ENCODE assay signal across 8 mouse cellular contexts in the genomic region with DNA sequence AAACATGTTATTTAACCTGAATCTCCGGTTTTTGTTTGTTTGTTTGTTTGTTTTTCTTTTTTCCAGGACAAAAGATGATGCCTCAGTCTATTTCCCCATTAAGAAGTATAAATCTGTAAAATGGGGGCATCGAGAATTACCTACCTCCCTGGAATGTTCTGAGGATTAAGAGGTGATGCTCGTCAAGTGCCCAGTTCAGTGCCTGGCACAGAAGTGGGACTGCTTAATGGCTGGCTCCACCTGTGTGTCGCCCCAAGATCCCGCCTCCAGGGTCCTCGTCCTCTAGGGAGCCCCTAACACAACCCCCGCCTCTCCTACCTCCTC. TPM values are rescaled to one million over a fixed set of nuclear protein-coding genes. Genes with fewer than 3 reads are reported as not detected.
DNase-seq lines count a peak whose midpoint lies in the region; ATAC-seq and TF ChIP-seq lines count a peak whose summit lies in the region.

No protein-coding gene starts in this region.

- ATAC-seq in kidney, embryonic 15.5 days (replicated peaks; ENCODE audit: low FRiP score): no peak
- ATAC-seq in hindbrain, embryonic 16.5 days: no peak
- ATAC-seq in midbrain, embryonic 14.5 days (ENCODE audit: low FRiP score, low TSS enrichment): no peak

- DNase-seq in kidney, postnatal 10 days: no peak
- no peak for DNase-seq in midbrain, embryonic 14.5 days
- DNase-seq in thymus, postnatal 10 days (ENCODE audit: low spot score in 2 of 2): no peak
- DNase-seq in MN1 (ENCODE audit: low spot score): no peak
- DNase-seq in right cerebral cortex, postnatal 14 days: no peak

- H3K4me3 ChIP-seq in kidney, embryonic 15.5 days (replicated peaks): peak overlapping the region; percentile 99
- H3K4me3 ChIP-seq in cortical plate, adult 2 months (ENCODE audit: insufficient read depth, low read length): peak overlapping the region; percentile 84
- H3K4me3 ChIP-seq in hindbrain, embryonic 16.5 days (ENCODE audit: low read length): peak overlapping the region; percentile 87
- peak overlapping the region; percentile 95 for H3K4me3 ChIP-seq in midbrain, embryonic 14.5 days (replicated peaks; ENCODE audit: low read depth, low read length)

- H3K27me3 ChIP-seq in kidney, embryonic 15.5 days: no peaks in the 10 kb centered on the region
- no peaks in the 10 kb centered on the region for H3K27me3 ChIP-seq in hindbrain, embryonic 16.5 days (replicated peaks; ENCODE audit: control insufficient read depth, insufficient read depth, low read length)
- H3K27me3 ChIP-seq in midbrain, embryonic 14.5 days (ENCODE audit: control insufficient read depth, insufficient read depth, low read length): no peaks in the 10 kb centered on the region

- peaks cover 25% of the 10 kb centered on the region for H3K4me1 ChIP-seq in kidney, embryonic 15.5 days
- peaks cover 6% of the 10 kb centered on the region for H3K4me1 ChIP-seq in cortical plate, adult 2 months (ENCODE audit: control insufficient read depth, insufficient read depth, low read length)
- H3K4me1 ChIP-seq in hindbrain, embryonic 16.5 days (ENCODE audit: control insufficient read depth, insufficient read depth, low read depth, low read length): peaks cover 18% of the 10 kb centered on the region
- H3K4me1 ChIP-seq in midbrain, embryonic 14.5 days (ENCODE audit: control insufficient read depth, insufficient read depth, low read length): peaks cover 14% of the 10 kb centered on the region

- H3K9me3 ChIP-seq in kidney, embryonic 15.5 days (replicated peaks): no peaks in the 10 kb centered on the region
- no peaks in the 10 kb centered on the region for H3K9me3 ChIP-seq in hindbrain, embryonic 16.5 days (ENCODE audit: control insufficient read depth, low read length)
- no peaks in the 10 kb centered on the region for H3K9me3 ChIP-seq in midbrain, embryonic 14.5 days (ENCODE audit: control insufficient read depth, low read length)

- peak overlapping the region; percentile 99 for H3K27ac ChIP-seq in kidney, embryonic 15.5 days
- H3K27ac ChIP-seq in cortical plate, adult 2 months (ENCODE audit: insufficient read depth, low read length): peak overlapping the region; percentile 86
- peak overlapping the region; percentile 96 for H3K27ac ChIP-seq in hindbrain, embryonic 16.5 days (ENCODE audit: low read depth, low read length)
- H3K27ac ChIP-seq in midbrain, embryonic 14.5 days (replicated peaks; ENCODE audit: low read depth, low read length): peak overlapping the region; percentile 96

- H3K36me3 ChIP-seq in kidney, embryonic 15.5 days: peaks cover 60% of the 10 kb centered on the region
- H3K36me3 ChIP-seq in hindbrain, embryonic 16.5 days (ENCODE audit: control insufficient read depth, insufficient read depth, low read length): peaks cover 33% of the 10 kb centered on the region
- peaks cover 56% of the 10 kb centered on the region for H3K36me3 ChIP-seq in midbrain, embryonic 14.5 days (ENCODE audit: control insufficient read depth, insufficient read depth, low read length)

- 7% methylated on average over 7 of the region's 7 CpGs for WGBS in kidney, embryonic 15.5 days
- WGBS in hindbrain, embryonic 16.5 days: 9% methylated on average over 7 of the region's 7 CpGs
- 12% methylated on average over 7 of the region's 7 CpGs for WGBS in midbrain, embryonic 14.5 days

- H3K9ac ChIP-seq in kidney, embryonic 15.5 days: peak overlapping the region; percentile 98
- H3K9ac ChIP-seq in hindbrain, embryonic 16.5 days (ENCODE audit: low read depth, low read length): peak overlapping the region; percentile 90
- H3K9ac ChIP-seq in midbrain, embryonic 14.5 days (replicated peaks; ENCODE audit: low read length): peak overlapping the region; percentile 73

- peak overlapping the region; percentile 87 for H3K4me2 ChIP-seq in kidney, embryonic 15.5 days
- peak overlapping the region; percentile 88 for H3K4me2 ChIP-seq in hindbrain, embryonic 16.5 days (ENCODE audit: low read length)
- peak overlapping the region; percentile 96 for H3K4me2 ChIP-seq in midbrain, embryonic 14.5 days (ENCODE audit: low read length)

- no peak for TF ChIP-seq POLR2A in cortical plate, adult 2 months (IDR thresholded peaks at IDR 0.05; ENCODE audit: extremely low read depth, insufficient read depth, low read length)

- TF ChIP-seq CTCF in cortical plate, adult 2 months (IDR thresholded peaks at IDR 0.05; ENCODE audit: extremely low read depth, insufficient read depth, low read length): no peak

RNA-seq across cellular contexts. Expression of a gene that starts 0.5 kb away (rescaled TPM):
- polyA plus RNA-seq in kidney, embryonic 15.5 days (2015; fragmentation: Nextera tagmentation; extraction: Ambion mirVana): 56.7 and 62.1 TPM in 2 replicates
- 57.1 and 57.3 TPM in 2 replicates for polyA plus RNA-seq in cortical plate, adult 2 months (2012; rRNA removed)
- 68.3 and 71.1 TPM in 2 replicates for polyA plus RNA-seq in hindbrain, embryonic 16.5 days (2015; fragmentation: Nextera tagmentation; extraction: Ambion mirVana)
- 72.2 and 81.9 TPM in 2 replicates for polyA plus RNA-seq in midbrain, embryonic 14.5 days (2014; fragmentation: Nextera tagmentation; extraction: Ambion mirVana)

RNA-seq across cellular contexts. Expression of a gene that starts 0.8 kb away (rescaled TPM):
- 403 and 405 TPM in 2 replicates for polyA plus RNA-seq in kidney, embryonic 15.5 days (2015; fragmentation: Nextera tagmentation; extraction: Ambion mirVana)
- 156 and 177 TPM in 2 replicates for polyA plus RNA-seq in cortical plate, adult 2 months (2012; rRNA removed)
- polyA plus RNA-seq in hindbrain, embryonic 16.5 days (2015; fragmentation: Nextera tagmentation; extraction: Ambion mirVana): 440 and 455 TPM in 2 replicates
- polyA plus RNA-seq in midbrain, embryonic 14.5 days (2014; fragmentation: Nextera tagmentation; extraction: Ambion mirVana): 234 and 394 TPM in 2 replicates

RNA-seq across cellular contexts. Expression of a gene that starts 11.9 kb away (rescaled TPM):
- polyA plus RNA-seq in kidney, embryonic 15.5 days (2015; fragmentation: Nextera tagmentation; extraction: Ambion mirVana): 3.5 and 3.6 TPM in 2 replicates
- 22.4 and 26.0 TPM in 2 replicates for polyA plus RNA-seq in cortical plate, adult 2 months (2012; rRNA removed)
- polyA plus RNA-seq in hindbrain, embryonic 16.5 days (2015; fragmentation: Nextera tagmentation; extraction: Ambion mirVana): 9.2 and 11.8 TPM in 2 replicates
- 7.3 and 7.8 TPM in 2 replicates for polyA plus RNA-seq in midbrain, embryonic 14.5 days (2014; fragmentation: Nextera tagmentation; extraction: Ambion mirVana)

RNA-seq across cellular contexts. Expression of a gene that starts 33.4 kb away (rescaled TPM):
- polyA plus RNA-seq in kidney, embryonic 15.5 days (2015; fragmentation: Nextera tagmentation; extraction: Ambion mirVana): 103 and 111 TPM in 2 replicates
- 119 and 123 TPM in 2 replicates for polyA plus RNA-seq in cortical plate, adult 2 months (2012; rRNA removed)
- 119 and 128 TPM in 2 replicates for polyA plus RNA-seq in hindbrain, embryonic 16.5 days (2015; fragmentation: Nextera tagmentation; extraction: Ambion mirVana)
- 101 and 108 TPM in 2 replicates for polyA plus RNA-seq in midbrain, embryonic 14.5 days (2014; fragmentation: Nextera tagmentation; extraction: Ambion mirVana)

RNA-seq across cellular contexts. Expression of a gene that starts 42.0 kb away (rescaled TPM):
- 24.0 and 25.3 TPM in 2 replicates for polyA plus RNA-seq in kidney, embryonic 15.5 days (2015; fragmentation: Nextera tagmentation; extraction: Ambion mirVana)
- polyA plus RNA-seq in cortical plate, adult 2 months (2012; rRNA removed): 37.0 and 38.6 TPM in 2 replicates
- 21.5 and 21.7 TPM in 2 replicates for polyA plus RNA-seq in hindbrain, embryonic 16.5 days (2015; fragmentation: Nextera tagmentation; extraction: Ambion mirVana)
- polyA plus RNA-seq in midbrain, embryonic 14.5 days (2014; fragmentation: Nextera tagmentation; extraction: Ambion mirVana): 20.7 and 24.6 TPM in 2 replicates
